Mouse (Mus musculus) limb, embryonic 14.5 days (tissue): Measurements from ENCODE around the gene Grik4. TPM values are rescaled to one million over a fixed set of nuclear protein-coding genes. Genes with fewer than 3 reads are reported as not detected.

Experiments
- ATAC-seq: fragments of 200-750 bp; cut with Nextera tagmentation; 2 replicates; pipeline ENCODE4 v1.8.0; 2017; ENCODE audit warnings: low read depth, moderate number of reproducible peaks, moderate TSS enrichment; ENCODE audit not compliant: low FRiP score
- DNase-seq: peaks from one replicate; pipeline ENCODE4 v3.0.0-alpha.2; 2015; ENCODE audit warnings: low spot score
- H3K27ac ChIP-seq: fragments of 300-500 bp; sonication (generic); replicated peaks from 2 replicates; pipeline ENCODE4 v1.5.1; 2014; ENCODE audit warnings: low read depth, mild to moderate bottlenecking, low read length, moderate library complexity, mixed read lengths
- H3K27me3 ChIP-seq: fragments of 300-500 bp; sonication (generic); 2 replicates; pipeline ENCODE4 v1.6.1; 2014; ENCODE audit warnings: low read length, mixed read lengths; ENCODE audit not compliant: control insufficient read depth, insufficient read depth
- H3K36me3 ChIP-seq: fragments of 300-500 bp; sonication (generic); 2 replicates; pipeline ENCODE4 v1.6.1; 2014; ENCODE audit warnings: mild to moderate bottlenecking, low read length, moderate library complexity, mixed read lengths; ENCODE audit not compliant: control insufficient read depth, insufficient read depth
- H3K4me1 ChIP-seq: fragments of 300-500 bp; sonication (generic); 2 replicates; pipeline ENCODE4 v1.6.1; 2014; ENCODE audit warnings: antibody characterized with exemption, low read length, mixed read lengths; ENCODE audit not compliant: control insufficient read depth, insufficient read depth
- H3K4me2 ChIP-seq: fragments of 300-500 bp; sonication (generic); replicated peaks from 2 replicates; pipeline ENCODE4 v1.6.1; 2014; ENCODE audit warnings: low read depth, mild to moderate bottlenecking, low read length, moderate library complexity; ENCODE audit not compliant: severe bottlenecking
- H3K4me3 ChIP-seq: fragments of 300-500 bp; sonication (generic); replicated peaks from 2 replicates; pipeline ENCODE4 v1.5.1; 2014; ENCODE audit warnings: low read length
- H3K9ac ChIP-seq: fragments of 300-500 bp; sonication (generic); 2 replicates; pipeline ENCODE4 v1.6.1; 2014; ENCODE audit warnings: mild to moderate bottlenecking, low read depth, low read length, moderate library complexity; ENCODE audit not compliant: severe bottlenecking
- H3K9me3 ChIP-seq: fragments of 300-500 bp; sonication (generic); 2 replicates; pipeline ENCODE4 v1.6.1; 2016; ENCODE audit warnings: low read length; ENCODE audit not compliant: control insufficient read depth
- POLR2A ChIP-seq: fragments of 200-500 bp; IDR thresholded peaks from 2 replicates; pipeline ENCODE4 v1.8.0; 2012; ENCODE audit warnings: inconsistent platforms, mild to moderate bottlenecking, moderate library complexity, borderline replicate concordance; ENCODE audit not compliant: insufficient read depth, insufficient read length; ENCODE audit errors: extremely low read depth
- WGBS: fragments of 180-500 bp; shearing (Covaris S2); extraction: QIAGEN DNeasy Blood & Tissue Kit; methylation state at CpG from one replicate; pipeline ENCODE4 v1.1.7; 2014; 5-methylcytosine and 5-hydroxymethylcytosine counted together
- polyA plus RNA-seq, 2 experiments: library from polyadenylated mRNA; depleted of rRNA in 1 of 2; stranded (reverse) in 1 of 2; unstranded in 1 of 2; fragments of >200 nt; fragmentation: Nextera tagmentation in 1 of 2; extraction: Ambion mirVana in 1 of 2; gene quantifications; 2 replicates each; pipeline versions ENCODE4 v1.2.1 to v1.2.3; 2012 to 2014

Gene Grik4
- polyA plus RNA-seq, 2 experiments = 0.85 to 2.4 TPM

DNA sequence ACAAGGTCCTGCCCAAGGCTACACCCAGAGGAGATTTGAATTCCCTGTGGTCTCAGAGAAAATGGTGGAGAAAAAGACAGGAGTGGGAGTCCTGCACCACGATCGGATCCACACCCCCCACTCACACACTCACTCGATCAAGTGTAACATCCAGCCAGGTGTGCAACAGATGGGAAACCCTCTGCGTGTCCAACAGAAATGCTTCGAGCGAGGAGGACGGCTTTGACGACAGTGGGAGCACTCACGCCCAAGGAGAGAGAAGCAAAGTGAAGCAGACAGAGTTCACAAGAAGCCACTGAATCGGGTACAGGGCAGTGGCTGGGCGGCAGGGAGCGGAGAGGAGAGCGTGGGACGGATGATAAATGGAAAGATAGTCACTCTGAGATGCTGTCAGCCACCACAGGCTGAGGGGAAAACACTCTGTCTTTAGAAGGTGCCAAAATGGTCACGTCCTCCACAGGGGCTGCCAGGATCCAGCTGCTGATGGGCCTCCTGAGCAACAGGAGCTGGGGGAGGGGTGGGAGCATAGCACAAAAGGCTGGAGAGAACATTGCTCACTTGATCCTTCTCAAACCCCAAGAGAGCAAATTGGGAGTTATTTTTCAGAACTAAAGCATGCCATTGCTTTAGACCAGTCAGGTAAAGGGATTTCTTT, 58.1 kb downstream of the Grik4 start:
- Histone ChIP-seq H3K4me3 (no peak overlapping the region), H3K27ac (no peak overlapping the region), H3K36me3 (no peaks in the 10 kb centered on the region), H3K9me3 (no peaks in the 10 kb centered on the region), H3K27me3 (no peaks in the 10 kb centered on the region), H3K4me2 (no peak overlapping the region), H3K4me1 (peaks cover 6% of the 10 kb centered on the region; the same call in 1 of the 2 replicates), H3K9ac (no peak overlapping the region)
- DNase-seq (no peak), ATAC-seq (no peak)
- WGBS = 30% methylated on average over 15 of the region's 15 CpGs
- no peak for TF ChIP-seq POLR2A

DNA sequence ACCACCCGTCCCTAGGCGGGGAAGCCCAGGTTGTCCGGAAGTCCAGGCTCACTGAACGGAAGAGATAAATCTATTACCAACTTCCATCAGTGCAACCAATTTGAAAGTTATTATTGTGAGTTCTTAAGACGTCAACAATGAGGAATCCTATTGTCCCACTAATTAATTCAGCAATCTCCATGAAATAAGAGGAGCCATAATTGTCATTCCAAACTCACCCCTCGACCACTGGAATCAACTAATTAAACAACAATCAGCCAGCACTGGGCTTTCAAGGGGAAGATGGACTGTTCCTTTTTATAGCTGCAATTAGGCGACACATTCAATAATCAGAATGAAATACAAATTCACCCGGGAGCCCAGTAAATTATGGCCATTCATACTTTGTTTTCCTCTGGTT, 58.7 kb downstream of the Grik4 start:
- no peak for TF ChIP-seq POLR2A
- no peak for ATAC-seq
- DNase-seq = no peak
- Histone ChIP-seq H3K27me3 (no peaks in the 10 kb centered on the region), H3K4me3 (no peak overlapping the region), H3K4me1 (peaks cover 6% of the 10 kb centered on the region; the same call in 1 of the 2 replicates), H3K36me3 (no peaks in the 10 kb centered on the region), H3K27ac (no peak overlapping the region), H3K9ac (no peak overlapping the region), H3K4me2 (no peak overlapping the region), H3K9me3 (no peaks in the 10 kb centered on the region)
- WGBS = 45% methylated on average over 8 of the region's 8 CpGs

GRCm38 (mm10) chr9:42885123-42885522, 59.2 kb downstream of the Grik4 start:
- no peak overlapping the region for H3K4me2 ChIP-seq
- no peak overlapping the region for H3K9ac ChIP-seq
- TF ChIP-seq POLR2A = no peak
- no peaks in the 10 kb centered on the region for H3K36me3 ChIP-seq
- ATAC-seq = no peak
- H3K4me3 ChIP-seq = no peak overlapping the region
- H3K4me1 ChIP-seq = peaks cover 6% of the 10 kb centered on the region; the same call in 1 of the 2 replicates
- H3K9me3 ChIP-seq = no peaks in the 10 kb centered on the region
- no peak for DNase-seq
- no peak overlapping the region for H3K27ac ChIP-seq
- no peaks in the 10 kb centered on the region for H3K27me3 ChIP-seq
- 55% methylated on average over 11 of the region's 11 CpGs for WGBS

DNA sequence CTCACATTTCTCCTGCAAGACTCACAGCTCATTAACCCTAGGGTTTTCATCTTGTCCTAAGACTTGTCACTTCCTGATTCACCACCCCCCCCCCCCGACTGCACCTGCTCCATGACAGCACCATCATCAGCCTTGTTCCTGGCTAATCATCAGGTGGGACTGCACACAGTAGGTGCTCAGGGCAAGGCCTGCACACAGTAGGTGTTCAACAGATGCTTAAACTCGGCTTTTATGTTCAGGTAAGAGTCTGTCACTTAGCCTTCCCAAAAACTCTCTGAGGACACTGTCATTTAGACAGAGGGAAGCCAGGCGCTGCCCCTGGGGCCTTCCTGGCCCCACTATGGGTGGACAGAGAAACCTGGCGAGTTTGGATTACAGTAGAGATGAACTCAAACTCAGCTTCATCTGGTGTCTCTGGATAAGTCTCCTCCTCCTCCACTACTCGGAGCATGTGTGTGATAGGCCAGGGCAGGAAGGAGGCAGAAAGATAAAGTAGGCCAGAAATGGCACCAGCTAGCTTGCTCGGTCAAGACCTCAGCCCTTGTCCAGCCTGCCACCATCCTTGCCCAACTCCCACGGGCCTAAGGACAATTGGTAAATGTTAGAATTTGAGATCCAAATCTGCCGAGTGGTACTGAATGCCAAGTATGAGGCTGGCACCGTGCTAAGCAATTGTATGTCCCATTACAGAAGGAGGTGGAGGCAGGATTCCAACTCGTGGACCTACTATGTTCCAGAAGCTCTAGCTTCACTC, 61.1 kb downstream of the Grik4 start:
- Histone ChIP-seq H3K27me3 (no peaks in the 10 kb centered on the region), H3K9me3 (no peaks in the 10 kb centered on the region), H3K4me2 (no peak overlapping the region), H3K9ac (no peak overlapping the region), H3K4me3 (no peak overlapping the region), H3K27ac (no peak overlapping the region), H3K4me1 (peaks cover 6% of the 10 kb centered on the region; the same call in 1 of the 2 replicates), H3K36me3 (no peaks in the 10 kb centered on the region)
- WGBS = 85% methylated on average over 10 of the region's 10 CpGs
- ATAC-seq (no peak), DNase-seq (no peak)
- no peak for TF ChIP-seq POLR2A

- Histone ChIP-seq H3K4me2 (no peak overlapping the region), H3K9ac (no peak overlapping the region), H3K4me1 (peaks cover 6% of the 10 kb centered on the region; the same call in 1 of the 2 replicates), H3K9me3 (no peaks in the 10 kb centered on the region), H3K36me3 (no peaks in the 10 kb centered on the region), H3K4me3 (no peak overlapping the region), H3K27ac (no peak overlapping the region), H3K27me3 (no peaks in the 10 kb centered on the region)
- 27% methylated on average over 11 of the region's 11 CpGs for WGBS
- no peak for TF ChIP-seq POLR2A
- no peak for DNase-seq
- no peak for ATAC-seq
These were observed 62.0 kb downstream of the Grik4 start for GRCm38 (mm10) chr9:42882313-42882712.
